Mouse (Mus musculus) T-helper 2 cell (primary cell): ENCODE measurements around the gene 2900026A02Rik.

Source experiments
- in situ Hi-C: fragments of 300-600 bp; cut with MboI, MseI; formaldehyde crosslinking; loops from one replicate; pipeline ENCODE4 v1.15.1; 2025; ENCODE audit warnings: high pct_unique_total_duplicates

2900026A02Rik gene

DNA sequence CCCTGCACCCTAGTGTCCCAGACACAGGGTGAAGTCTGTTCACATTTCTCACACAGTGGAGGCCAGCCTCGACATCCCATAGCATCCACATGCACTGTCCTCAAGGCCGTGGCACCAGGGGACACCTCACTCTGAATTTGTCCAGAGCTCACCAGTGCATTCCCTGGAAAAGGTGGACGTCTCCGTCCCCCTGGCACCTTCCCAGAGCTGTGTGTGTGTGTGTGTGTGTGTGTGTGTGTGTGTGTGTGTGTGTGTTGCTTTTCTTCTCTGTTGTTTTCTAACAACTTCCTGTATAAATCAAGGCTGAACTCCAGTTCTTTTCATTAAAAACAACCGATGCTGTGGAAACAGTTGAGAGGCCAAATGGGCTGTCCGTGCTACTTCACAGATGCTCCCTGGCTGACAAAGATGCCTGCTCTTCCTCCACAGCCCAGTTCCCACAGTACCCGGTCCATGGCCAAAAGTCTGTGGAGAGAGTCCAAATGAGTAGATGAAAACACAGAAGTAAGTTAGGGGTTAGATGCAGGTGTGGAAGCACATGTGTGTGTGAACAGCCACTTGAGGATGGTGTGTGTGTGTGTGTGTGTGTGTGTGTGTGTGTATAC is 170.4 kb downstream of the 2900026A02Rik start:
- in situ Hi-C loops: loop anchor here (5.0 kb wide), 1 partner anchor 173 kb away; no protein-coding TSS in a partner anchor

DNA sequence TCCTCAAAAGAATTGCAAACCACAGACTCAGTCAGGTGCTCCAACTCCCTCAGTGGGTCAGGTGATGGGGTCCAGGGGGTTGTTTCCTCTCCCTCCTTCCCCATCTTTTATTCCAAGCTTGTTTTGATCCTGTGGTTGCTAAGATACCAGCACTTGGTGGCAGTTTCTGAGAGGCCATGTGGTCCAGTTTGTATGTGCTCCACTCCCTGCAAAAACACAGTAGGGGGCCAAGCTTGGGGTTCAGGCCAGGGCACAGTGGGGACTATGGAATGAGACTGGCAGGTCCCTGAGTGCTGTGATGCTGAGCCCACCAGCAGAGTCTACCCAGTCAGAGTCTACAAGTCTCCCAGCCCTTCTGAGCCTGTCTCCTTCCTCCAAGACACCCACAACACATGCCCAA is 171.2 kb downstream of the 2900026A02Rik start:
- in situ Hi-C loops: loop anchor here (5.0 kb wide), 1 partner anchor 173 kb away; no protein-coding TSS in a partner anchor

DNA sequence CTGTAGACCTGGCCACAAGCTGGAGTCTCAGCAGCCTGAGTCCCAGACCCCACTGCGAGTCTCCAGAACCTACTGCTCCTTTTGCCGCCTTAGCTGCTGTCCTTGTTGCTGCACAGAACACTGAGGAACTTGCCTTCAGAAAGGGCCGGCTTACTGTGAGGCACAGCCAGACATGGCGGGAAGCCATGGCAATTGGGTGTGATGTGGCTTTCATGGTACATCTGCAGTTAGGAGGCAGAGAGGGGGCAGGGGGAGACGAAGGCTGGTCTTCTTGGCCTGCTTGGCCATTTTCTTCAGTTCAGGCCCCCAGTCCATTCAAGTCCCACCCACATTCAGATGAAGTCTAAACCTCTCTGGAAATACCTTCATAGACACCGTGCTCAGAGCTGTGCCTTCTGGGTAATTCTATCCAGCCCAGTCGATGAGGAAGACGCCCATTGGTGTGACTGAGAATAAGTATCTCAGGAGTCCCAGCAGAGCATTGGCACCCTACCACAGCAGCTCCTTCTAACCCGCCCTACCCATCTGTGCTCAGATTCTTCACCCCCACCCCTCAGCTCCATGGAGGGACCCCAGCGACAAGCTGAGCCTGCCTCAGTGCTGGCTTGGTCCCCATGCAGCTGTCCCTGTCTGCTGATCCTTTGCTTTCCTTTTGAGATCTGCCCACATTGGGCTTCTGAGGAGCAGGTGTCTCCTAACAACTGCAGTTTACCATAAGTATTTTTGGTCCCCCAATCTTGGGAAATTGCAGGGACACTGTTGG is 175.3 kb downstream of the 2900026A02Rik start:
- in situ Hi-C loops: no loop called here

DNA sequence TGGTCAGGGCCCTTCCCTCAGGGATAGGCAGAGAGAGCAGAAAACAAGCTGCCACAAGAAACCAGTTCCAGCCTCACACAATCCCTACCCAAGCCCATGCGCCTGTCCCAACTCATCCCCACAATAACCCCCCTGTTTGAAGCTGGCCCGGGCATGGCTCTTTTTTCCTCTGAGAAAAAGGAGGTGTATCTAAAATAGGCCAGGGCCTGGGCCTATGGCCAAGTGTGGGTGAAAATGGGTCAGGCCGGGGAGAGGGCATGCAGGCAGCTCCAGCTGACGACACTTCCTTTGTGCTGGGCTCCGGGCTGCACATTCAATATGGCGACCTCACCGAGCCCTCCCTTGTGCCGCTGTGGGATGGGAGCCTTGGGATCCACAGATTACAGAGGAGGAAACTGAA is 177.5 kb downstream of the 2900026A02Rik start:
- in situ Hi-C loops: no loop called here

DNA sequence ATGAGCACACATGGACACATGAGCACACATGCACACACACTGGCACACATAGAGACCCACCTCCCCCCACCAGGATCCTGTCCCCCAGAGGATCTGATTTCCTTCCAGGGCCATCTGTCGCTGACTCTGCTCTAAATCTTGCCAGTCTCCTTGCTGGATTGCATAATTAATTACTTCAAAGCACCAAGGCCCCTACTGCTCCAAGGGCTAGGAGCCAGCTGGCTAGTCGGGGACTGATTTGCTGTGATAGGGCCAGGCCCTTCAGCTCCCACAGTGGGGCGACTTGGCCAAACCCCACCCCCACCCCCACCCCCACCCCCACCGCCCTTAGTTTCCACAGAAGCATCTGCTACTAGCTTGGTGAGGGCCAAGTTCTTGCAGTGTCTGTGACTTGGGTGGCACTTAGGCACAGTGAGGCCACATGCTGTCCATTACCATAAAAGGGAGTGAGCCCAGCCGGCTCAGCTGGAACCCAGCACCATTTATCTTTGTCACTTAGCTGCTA is 179.4 kb downstream of the 2900026A02Rik start:
- in situ Hi-C loops: no loop called here

DNA sequence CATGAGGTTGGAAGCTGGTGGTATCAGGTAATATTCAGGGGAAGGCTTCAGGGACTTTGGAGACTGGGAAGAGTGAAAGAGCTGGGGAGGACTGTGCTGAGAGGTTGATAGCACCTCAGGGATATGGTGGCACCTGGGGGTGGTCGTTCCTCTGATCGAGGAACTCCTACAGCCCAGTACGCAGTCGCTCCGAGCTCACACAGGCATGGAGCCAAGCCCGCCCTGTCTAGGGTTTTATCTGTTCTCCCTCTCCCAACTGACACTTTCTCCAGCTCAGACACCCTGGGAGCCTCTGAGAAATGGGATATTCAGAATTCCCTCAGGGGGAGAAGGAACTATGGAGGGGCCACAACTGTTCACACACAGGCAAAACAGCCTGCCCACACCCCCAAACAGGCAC is 180.3 kb downstream of the 2900026A02Rik start:
- in situ Hi-C loops: no loop called here

DNA sequence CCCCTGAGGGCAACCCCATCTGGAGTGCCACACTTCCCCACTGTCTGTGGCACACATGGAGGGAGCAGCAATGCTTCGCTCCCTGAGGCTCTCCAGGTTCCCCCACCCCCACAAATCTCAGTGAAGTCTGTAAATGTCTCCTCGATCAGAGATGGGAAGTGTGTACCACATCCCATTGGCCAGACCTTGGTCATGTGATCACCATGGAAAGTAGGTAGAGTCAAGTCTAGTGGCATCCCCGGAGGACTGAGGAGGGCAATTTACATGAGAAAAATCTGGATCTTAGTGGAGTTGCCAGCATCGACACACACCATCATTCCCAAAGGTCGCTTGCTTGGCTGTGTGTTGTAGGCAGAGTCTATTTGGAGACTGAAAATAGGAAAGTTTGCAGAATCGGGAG is 182.4 kb downstream of the 2900026A02Rik start:
- in situ Hi-C loops: no loop called here
